Mouse (Mus musculus) NIH3T3 (cell line): ENCODE measurements around the gene Cela3a.
"Not testable (repeated sequence)": the region's sequence is repeated elsewhere in the genome, so short reads cannot be mapped to it uniquely, and the experiment has no call there.

Experiments used
- DNase-seq: peaks from one replicate; pipeline ENCODE4 v3.0.0-alpha.2; 2012; ENCODE audit warnings: low read depth

Gene Cela3a

DNA sequence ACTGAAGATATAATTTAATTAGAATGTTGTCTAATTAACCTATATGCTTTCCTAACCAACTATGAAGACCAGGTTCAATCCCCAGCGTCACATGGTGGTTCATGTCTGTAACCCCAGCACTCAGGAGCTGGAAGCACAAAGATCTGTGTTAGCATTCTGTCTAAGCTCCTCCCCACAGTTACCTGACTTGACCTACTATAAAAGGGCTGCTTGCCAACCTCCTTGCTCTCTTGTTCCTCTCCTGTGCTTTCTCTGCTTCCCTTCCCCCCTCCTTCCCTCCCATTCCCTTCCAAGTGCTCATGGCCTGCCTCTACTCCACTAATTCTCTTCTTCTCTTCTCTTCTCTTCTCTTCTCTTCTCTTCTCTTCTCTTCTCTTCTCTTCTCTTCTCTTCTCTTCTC is 5.3 kb upstream of the Cela3a start:
- no peak for DNase-seq

DNA sequence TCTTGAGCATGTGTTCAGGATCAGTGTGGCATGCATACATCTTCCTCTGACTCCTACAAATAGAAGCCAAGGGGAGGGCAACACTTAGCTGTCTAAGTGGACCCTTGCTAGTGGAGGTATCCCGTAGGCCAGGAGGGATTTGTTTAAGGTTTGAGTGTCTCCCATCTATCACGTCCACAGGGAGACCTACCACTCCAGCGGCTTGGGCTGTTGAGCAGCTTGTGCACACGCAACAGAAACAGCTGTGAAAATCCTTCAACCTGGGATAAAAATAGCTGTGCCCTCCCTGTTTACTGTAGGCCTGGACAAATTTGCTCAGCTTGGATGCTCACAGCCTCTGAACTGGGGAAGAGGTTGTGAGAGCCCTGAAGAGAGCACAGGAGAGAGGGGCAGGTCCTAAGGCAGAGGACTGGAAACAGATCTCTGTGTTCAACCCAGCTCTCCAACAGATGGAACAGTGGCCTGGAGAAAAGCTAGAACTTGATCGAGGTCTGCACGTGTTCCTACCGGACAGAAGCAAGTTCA is 2.7 kb upstream of the Cela3a start:
- DNase-seq: not testable (repeated sequence)

DNA sequence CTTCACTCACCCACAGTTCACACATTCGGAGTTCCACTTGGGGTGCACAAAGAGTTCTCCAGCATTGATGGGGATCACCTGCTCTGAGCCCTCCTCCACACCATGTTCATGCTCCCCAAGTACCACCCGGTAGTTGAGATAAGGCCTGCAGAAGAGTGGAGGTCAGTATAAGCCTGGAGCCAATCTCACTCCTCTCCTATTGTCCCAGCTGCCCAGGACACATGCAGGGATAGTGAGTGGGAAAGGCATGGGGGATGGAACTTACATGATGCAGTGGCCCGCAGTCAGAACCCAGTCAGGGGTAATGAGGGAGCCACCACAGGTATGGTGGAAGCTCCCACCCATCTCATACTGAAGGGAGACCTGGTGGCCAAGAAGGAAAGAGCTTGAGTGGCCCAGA is 4.0 kb downstream of the Cela3a start:
- DNase-seq: no peak

DNA sequence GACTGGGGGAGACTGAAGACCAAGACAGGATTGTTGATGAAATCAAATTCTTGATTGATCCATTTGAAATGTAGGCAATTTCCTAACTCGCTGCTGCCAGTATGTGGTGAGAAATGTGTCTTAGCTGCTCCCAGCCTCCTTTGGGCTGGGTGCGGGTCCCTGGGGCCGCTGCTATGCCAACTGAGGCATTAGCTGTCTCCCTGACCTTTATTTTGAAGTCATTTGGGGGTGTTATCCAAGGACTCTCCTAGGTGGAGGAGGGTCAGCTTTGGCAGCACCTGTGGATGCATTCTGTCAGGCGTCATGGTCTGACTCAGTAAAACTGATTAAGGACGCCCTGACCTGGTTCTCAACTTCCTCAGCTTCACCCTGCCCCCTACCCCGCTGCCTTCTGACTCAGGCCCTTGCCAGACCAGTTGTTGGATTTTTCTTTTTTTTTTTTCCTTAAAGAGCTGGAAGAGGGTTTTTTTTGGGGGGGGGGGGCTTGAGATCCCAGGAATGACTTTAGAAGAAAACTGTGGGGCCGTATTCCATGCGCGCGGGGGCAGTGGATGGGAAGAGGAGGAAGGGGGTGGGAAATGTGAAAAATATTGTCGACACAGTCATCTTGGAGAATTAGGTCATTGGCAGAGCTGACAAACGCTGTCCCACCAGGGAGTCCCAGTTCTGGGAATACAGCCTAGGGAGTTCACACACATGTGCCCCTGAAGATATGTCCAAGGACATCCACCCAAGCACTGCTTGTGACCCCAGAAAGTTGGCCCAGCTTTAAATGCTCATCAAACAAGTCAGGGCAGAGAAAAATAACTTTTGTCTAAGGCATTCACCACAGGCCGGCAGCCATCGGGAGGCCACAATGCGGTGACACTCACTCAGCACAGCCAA is 12.7 kb downstream of the Cela3a start:
- peak; percentile 68 for DNase-seq

DNA sequence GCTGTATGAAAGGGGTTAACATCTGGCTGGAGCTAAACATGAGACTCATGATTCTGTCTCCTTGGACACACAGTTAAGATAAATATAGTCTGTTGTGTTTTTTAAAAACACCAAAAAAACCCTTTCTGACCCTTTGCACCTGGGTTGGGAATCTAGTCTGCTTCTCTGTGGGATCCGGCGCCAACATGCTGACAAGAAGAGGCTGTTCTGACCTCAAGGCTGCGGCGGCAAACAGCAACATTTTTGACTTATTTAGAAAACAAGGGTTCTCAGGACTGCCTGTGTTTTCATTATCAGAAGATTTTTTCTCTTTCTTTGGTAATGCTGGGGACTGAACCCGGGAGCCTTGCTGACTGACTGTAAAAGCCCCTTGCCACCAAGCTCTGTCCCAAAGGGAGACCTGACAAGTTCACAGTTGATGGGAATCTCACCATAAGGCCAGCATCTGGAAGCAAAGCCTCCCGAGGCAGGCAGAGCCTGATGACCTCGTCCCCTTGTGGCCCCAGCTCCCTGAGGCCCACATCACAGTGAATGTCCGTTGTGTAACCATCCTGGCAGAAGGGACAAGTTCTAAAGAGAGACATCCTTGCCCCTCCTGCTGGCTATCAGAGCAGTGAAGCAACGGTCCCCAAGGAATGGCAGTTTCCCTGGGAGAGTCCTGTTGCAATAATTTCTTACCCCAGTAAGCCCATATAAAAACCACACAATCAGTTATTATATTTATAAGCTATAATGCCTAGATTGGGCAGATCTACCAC is 16.0 kb downstream of the Cela3a start:
- DNase-seq: peak; percentile 32

DNA sequence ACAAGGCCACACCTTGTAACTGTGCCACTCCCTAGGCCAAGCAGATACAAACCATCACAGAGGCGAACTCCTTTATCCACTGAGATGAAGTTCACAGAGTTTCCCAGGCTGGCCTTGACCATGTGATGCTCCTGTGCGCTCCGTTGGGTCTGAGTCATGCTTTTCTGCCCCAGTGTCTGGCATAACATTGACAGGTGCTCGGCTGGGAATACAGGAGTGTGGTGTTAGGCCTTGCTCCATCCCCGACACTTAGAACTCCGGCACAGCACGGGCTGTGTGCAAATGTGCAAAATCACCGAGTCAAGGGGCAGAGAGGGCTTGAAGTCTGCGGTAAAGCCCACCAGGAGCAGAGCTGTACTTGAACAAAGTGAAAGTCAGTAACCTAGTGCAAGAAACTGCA is 16.7 kb downstream of the Cela3a start:
- no peak for DNase-seq

DNA sequence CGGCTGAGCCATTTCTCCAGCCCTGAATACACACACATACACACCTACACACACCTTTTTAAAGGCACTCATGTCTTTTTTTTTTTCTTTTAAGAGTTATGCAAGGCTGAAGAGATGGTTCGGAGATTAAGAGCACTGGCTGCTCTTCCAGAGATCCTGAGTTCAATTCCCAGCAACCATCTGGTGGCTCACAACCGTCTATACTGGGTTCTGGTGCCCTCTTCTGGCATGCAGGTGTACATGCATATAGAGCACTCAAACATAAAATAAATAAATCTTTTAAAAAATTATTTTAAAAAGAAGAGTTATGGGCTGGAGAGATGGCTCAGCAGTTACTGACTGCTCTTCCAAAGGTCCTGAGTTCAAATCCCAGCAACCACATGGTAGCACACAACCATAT is 18.3 kb downstream of the Cela3a start:
- peak; percentile 38 for DNase-seq

DNA sequence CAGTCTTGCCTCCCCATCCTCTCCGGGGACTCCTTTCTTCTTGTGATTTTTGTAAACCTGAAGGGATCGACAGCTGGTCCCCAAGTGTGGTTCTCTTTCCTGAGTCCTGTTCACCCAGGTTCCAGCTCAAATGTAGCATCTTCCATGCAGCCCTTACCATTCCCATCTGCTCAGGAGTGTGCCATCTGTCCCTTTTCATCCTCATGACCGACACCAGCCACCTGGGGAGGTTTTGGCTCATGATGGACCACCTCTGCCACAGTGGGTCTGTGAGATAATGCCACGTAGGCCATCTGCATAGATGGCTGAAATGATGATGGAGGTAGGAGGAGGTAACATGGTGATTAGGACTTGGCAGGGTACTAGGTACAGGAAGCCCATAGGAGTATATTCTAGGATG is 19.4 kb downstream of the Cela3a start:
- DNase-seq: no peak

DNA sequence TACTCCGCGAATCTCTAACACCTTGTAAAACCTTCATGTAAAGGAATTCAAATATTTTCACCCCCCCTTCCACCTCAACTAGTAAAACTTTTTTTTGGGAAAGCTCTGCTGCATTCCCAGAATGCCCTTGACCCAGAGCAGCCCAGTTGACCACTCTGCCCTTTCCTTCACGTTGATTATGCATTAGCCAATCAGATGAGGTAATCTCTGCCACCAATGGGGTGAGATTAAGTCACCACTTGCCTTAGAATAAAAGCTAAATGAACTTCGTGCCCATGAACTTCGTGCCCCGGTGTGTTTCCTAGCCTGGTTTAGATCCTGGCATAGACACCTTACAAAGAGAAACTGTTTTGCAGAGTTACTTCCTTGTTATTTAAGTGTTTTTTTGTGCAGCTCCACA is 20.6 kb downstream of the Cela3a start:
- DNase-seq: peak; percentile 33

DNA sequence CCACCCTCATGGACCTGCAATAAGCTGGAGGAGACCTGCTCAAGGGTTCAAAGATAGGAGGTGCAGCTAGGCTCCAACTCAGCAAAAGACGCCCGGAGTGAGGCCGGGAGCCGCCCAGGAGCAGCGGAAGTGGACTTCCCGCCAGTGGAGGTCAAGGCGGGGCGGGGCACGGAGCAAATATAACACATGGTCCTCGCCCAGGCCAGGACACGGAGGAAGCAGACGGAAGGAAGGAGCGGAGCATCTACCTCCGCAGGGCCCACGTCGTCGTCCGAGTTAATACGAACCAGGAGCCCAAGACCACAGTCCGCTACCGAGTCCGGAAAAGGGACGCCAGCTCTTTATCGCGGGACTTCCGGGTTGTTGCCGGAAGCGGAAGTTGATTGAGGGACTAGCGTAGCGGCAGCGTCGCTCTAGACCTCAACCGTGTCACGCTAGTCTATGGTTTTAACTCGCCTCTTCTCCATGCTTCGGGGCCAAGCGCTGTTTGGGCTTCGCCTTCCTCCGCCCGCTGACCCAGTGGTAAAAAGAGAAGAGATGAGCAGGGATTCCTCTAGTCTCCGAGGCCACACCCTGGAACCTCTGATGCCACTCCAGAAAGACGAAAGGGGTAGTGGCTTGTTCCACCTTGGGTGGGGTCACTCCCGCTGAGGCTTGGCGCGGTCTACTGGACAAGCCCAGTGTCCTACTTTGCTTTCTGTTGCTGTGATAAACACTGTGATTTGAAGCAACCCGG is 21.4 kb downstream of the Cela3a start:
- DNase-seq: peak; percentile 90

DNA sequence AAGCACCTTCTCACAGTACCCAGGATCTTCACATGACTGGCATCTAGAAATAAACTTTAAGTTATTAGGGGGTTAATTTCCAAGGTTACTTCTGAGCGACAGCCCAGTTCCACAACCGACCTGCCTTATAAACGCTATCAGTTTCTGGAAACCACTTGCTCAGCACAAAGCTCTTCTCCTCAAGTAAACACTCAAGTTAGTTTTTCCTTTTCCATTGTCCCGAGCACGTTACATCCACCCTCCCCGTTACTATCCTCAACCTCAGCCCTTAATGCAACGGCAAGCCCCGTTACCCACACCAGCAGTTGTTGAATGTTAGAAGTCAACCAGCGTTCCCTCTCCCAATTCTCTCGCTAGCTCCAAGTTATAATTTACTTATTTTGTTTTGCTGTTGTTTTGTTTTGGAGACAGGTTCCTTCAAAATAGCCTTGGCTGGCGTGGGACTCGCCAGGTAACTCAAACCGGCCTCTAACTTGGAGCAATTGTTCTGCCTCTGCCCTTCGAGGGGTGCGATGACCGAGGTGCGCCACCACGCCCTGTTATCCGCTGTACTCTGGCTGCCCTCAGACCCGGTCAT is 22.0 kb downstream of the Cela3a start:
- no peak for DNase-seq

DNA sequence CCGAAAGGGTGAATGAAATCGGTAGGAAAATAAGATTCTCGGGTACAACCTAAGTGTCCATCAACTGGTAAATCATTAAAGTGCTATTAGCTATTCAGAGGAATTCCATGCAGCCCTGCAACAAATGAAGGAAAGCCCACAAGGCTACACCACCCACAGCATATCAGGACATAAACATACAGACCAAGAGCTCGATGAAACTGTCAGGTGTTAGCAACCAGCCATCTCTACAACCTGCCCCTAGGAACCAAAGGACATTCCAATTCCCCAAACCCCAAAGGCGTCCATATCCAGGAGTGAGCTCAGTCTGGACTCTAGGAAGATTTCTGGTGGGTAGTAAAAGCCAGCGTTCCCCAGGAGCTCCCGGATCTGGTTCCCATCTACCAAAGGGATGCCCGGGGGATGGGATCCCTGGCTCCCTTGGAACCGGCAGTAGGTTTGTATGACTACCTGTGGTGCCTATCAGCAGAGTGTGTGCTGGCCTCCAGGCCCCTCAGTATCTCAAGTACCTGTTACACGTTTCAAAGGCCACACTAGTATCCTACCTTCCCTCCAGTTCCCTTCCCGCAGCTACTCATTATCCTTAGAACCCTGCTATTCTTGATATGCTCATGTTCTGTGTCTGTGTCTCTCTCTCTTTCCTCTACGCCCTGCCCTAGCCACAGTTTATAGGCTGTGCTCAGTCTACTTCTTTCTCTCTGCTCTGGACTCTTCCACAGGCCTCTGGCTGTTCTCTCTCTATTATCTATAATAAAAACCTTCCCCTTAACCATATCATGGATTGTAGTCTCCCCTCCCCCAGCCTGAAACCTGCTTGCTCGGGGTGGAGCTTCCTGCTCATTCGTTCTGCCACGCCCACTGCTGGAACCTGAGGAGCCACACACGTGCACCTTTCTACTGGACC is 28.6 kb downstream of the Cela3a start:
- no peak for DNase-seq

DNA sequence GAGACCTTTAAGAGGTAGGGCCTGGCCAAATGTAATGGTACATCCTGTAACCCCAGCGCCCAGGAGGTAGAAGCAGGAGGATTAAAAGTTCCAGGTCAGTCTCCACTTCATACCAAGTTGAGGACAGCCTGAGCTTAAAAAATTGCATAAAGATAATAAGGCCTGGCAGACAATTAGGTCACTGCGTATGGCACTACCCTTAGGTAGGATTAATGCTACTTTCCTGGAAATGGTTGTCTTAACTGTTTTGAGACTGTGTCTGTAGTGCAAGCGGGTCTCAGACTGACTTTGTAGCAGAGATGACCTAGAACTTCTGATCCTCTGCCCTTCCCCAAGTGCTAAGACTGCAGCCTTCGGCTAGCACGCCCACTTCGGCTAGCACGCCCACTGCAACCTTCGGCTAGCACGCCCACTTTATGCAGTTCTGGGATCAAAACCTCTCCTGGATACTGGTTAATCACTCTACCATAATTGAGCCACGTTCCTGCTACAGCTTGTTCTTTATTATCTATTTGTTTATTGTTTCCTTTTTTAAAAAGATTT is 29.8 kb downstream of the Cela3a start:
- no peak for DNase-seq

DNA sequence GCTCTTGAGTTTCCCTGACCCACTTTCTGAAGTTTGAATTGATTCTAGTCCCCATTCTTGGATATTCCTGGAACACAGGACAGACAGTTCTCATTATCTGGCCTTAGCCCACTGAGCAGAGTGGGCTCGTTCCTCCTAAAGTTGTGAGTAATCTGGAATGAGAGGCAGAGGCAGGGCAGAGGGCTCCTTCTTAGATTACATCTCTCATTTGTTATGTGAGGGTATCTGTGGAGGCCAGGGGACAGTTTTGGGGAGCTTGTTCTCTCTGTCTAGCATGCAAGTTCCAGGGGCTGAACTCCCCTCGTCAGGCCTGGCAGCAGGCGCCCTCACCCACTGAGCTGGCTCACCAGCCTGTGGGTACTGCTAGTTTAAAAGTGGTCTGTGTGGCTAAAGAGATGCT is 30.5 kb downstream of the Cela3a start:
- no peak for DNase-seq

DNA sequence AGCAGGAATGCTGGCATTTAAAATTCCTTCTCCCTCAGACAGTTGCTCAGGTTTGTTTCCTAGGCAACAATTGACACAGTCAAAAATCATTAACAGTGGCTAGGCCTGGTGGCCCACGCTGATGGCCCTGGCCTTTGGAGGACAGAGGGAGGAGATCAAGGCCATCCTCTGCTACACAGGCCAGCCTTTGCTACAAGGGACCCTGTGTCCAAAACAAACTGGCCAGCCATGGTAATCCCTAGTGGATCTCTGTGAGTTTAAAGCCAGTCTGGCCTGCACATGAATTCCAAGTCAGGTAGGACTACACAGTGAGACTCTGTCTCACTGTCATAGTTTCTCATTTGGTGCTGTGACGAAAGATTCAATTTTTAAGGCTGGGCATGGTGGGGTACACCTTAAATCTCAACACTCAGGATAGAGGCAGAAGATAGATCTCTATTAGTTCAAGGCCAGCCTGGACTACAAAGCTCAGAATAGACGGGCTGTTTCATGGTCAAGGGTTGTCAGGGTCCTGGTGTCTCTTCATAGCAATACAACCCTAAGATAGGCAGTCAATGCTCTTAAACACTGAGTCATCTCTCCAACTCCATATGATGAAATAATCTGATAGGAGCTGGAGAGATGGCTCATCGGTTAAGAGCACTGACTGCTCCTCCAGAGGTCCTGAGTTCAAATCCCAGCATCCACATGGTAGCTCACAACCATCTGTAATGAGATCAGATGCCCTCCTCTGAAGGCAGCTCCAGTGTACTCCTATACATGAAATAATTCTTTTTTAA is 31.9 kb downstream of the Cela3a start:
- no peak for DNase-seq

DNA sequence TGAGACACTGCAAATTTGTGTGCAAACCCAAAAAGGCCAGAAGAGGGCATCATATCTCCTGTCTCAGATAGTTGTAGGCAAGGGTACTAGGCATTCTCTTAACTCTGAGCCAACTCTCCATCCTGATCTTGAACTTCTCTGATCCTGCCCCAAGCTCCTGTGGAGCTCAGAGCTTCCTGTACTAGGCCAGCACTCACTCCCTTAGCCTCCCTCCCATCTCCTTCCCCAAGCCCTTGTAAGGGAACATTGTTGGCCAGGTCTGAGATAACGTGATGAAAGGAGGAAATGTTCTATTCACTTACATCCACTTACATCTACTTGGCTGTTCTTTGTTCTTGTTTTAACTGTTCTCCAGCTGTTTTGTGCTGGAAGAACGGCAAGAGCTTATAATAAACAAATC is 32.8 kb downstream of the Cela3a start:
- no peak for DNase-seq

DNA sequence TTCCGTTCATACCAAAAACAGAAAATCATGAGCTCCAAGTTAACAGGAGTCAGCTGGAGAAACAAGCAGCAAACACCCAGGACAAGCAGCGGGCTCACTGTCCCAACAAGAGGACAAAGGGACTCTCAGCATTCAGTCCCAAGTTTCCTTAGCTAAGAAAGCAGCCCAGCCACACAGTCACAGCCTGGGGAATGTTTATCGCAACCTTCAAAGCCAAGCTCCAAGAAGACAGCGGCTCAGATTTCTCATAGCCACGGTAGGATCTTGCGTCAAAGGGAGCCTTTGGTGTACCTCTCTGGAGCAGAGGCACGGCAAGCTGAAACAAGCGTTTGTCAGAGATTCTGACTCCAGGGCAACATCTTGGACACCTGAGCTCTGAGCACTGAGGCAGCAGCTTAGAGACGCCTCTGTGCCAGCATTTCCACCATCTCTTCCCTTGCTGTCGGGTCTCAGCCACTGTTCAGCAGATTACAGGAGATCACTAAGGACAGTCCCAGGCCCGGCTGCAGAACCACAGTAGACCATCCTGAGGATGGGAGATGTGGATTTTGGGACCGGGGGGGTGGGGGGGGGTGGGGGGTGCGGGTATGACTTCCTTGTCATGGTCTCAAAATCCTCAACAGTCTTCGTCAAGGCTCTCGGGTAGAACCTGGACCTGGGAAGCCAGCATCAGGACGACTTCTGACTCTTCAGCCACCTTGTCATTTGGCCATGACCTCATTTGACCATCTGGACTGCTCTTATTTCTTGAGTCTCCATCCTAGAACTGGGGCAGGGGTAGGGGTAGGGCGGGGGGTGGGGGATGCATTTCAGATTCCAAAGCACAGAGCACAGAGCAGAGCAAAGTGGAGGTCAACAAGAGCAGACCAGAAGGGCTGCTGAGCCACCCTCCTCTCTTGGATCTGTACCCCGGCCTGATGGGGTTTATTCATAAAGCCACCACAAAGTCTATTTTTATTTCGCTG is 34.0 kb downstream of the Cela3a start:
- DNase-seq: peak; percentile 19

DNA sequence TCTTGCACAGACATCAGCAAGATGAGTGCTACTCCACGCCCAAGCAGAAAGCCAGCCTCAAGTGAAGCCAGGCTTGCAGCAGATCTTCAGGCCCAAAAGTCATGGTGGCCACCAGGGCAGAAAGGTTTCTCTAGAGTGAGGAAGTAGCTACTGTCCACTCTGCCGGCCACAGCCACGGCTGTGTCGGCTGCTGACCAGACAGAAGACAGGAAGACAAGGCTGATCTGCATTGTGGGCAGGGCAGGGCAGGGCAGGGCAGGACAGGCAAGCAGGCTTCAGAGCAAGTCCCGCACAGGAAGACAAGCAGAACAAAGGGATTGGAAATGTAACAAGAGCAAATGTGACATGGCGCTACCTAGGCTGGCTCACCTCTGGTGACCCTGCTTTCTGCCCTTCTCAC is 35.9 kb downstream of the Cela3a start:
- DNase-seq: no peak
